Mouse (Mus musculus) heart, adult 2 months (tissue): ENCODE measurements around the gene Olfr1371. TPM values are rescaled to one million over a fixed set of nuclear protein-coding genes. Genes with fewer than 3 reads are reported as not detected.
A peak's percentile ranks its signal among the peaks of the same experiment; 100 is the strongest.

ENCODE experiments used
- DNase-seq, 2 experiments: peaks; one replicate each; pipeline ENCODE4 v3.0.0; 2021
- H3K27ac ChIP-seq: fragments of 200-600 bp; 2 replicates; pipeline ENCODE4 v1.8.1; 2022
- H3K27me3 ChIP-seq: fragments of 200-500 bp; 2 replicates; pipeline ENCODE4 v1.6.1; 2012; ENCODE audit warnings: mild to moderate bottlenecking, low read length, inconsistent platforms, mixed read lengths; ENCODE audit not compliant: control insufficient read depth, insufficient read depth
- H3K36me3 ChIP-seq: fragments of 200-500 bp; 2 replicates; pipeline ENCODE4 v1.6.1; 2012; ENCODE audit warnings: low read length, inconsistent platforms; ENCODE audit not compliant: control insufficient read depth, insufficient read depth
- H3K4me1 ChIP-seq: fragments of 200-500 bp; 2 replicates; pipeline ENCODE4 v1.6.1; 2011; ENCODE audit warnings: low read length; ENCODE audit not compliant: control insufficient read depth, insufficient read depth
- H3K4me3 ChIP-seq: fragments of 200-600 bp; 2 replicates; pipeline ENCODE4 v1.8.1; 2022
- H3K79me2 ChIP-seq: fragments of 200-500 bp; replicated peaks from 2 replicates; pipeline ENCODE4 v1.6.1; 2012; ENCODE audit warnings: mild to moderate bottlenecking, inconsistent platforms, low read length, moderate library complexity, mixed read lengths; ENCODE audit not compliant: control insufficient read depth, insufficient read depth
- H3K9ac ChIP-seq: fragments of 200-500 bp; 2 replicates; pipeline ENCODE4 v1.6.1; 2012; ENCODE audit warnings: low read depth, mild to moderate bottlenecking, control low read depth, inconsistent platforms, low read length, mixed read lengths
- CTCF ChIP-seq: fragments of 200-600 bp; IDR thresholded peaks from 2 replicates; pipeline ENCODE4 v1.8.1; 2022; ENCODE audit warnings: antibody characterized with exemption, mild to moderate bottlenecking, moderate library complexity
- EP300 ChIP-seq: fragments of 200-500 bp; IDR thresholded peaks from 2 replicates; pipeline ENCODE4 v1.6.1; 2011; ENCODE audit warnings: low read depth, low read length, control low read depth; ENCODE audit not compliant: insufficient read depth
- POLR2A ChIP-seq: fragments of 200-500 bp; IDR thresholded peaks from 2 replicates; pipeline ENCODE4 v1.6.1; 2011; ENCODE audit warnings: mild to moderate bottlenecking, low read depth, low read length, control low read depth; ENCODE audit not compliant: insufficient read depth
- WGBS: fragments of 180-500 bp; shearing (Covaris S2); methylation state at CpG from one replicate; pipeline ENCODE4 v1.1.7; 2018; 5-methylcytosine and 5-hydroxymethylcytosine counted together
- intact Hi-C: fragments of 180-260 bp; cut with DNase I; formaldehyde crosslinking; loops from one replicate; pipeline ENCODE4 v1.15.1; 2025
- polyA plus RNA-seq: library from polyadenylated mRNA; depleted of rRNA; stranded (reverse); fragments of >200 nt; gene quantifications from 2 replicates; pipeline ENCODE4 v1.2.3, GENCODE M21; 2012
- total RNA-seq, 2 experiments: library from RNA; stranded (reverse); gene quantifications; 2 replicates each; pipeline ENCODE4 v1.2.3; 2021

The Olfr1371 gene
- total and polyA plus RNA-seq, 3 experiments, result not detected

DNA sequence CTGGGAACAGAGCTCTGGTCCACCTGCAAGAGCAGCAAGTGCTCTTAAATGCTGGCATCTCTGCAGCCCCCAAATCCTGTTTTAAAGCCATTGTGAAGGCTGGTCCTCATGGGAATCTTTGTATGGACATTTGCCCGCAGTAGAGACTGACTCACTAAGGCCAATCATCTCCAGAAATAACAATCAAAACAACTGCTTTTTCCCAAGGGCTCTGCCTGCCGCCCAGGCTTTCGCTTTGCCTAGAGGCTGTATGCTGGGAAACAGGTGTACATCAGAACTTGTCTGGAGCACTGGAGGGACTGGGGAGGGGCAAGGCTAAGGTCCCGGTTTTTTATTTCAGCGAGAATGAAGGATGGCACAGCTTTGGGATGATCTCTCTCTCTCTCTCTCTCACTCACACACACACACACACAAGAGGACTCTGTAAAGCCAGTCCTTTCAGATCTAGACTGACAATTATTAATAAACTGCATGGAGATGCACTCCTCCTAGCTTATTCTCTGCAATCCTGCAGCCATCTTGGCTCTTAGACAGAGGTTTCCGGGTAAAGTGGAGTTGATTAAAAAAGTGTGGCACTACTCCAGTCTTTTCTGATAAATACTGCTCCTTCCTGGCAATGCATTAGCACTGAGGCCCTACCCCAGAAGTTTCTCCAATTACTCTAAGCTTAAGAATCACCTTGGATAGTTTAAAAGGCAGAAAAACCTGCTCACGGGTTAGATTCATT lies 15.1 kb upstream of the Olfr1371 start:
- Histone ChIP-seq H3K9ac (no peak overlapping the region), H3K36me3 (peaks cover 2% of the 10 kb centered on the region; the same call in 1 of the 2 replicates), H3K4me1 (peaks cover 4% of the 10 kb centered on the region), H3K27ac (peak overlapping the region; percentile 17; the same call in 1 of the 2 replicates), H3K27me3 (no peaks in the 10 kb centered on the region), H3K4me3 (no peak overlapping the region), H3K79me2 (0 out of 2 replicates have a peak, but pooled peaks cover 3% of the 10 kb centered on the region)
- intact Hi-C loops, result loop anchor here (10.0 kb wide), 1 partner anchor 116 kb away; no protein-coding TSS in a partner anchor
- DNase-seq, result peak in 1 of 2 experiments; percentile 21
- WGBS, result 46% methylated on average over 7 of the region's 7 CpGs
- no peak for TF ChIP-seq CTCF

DNA sequence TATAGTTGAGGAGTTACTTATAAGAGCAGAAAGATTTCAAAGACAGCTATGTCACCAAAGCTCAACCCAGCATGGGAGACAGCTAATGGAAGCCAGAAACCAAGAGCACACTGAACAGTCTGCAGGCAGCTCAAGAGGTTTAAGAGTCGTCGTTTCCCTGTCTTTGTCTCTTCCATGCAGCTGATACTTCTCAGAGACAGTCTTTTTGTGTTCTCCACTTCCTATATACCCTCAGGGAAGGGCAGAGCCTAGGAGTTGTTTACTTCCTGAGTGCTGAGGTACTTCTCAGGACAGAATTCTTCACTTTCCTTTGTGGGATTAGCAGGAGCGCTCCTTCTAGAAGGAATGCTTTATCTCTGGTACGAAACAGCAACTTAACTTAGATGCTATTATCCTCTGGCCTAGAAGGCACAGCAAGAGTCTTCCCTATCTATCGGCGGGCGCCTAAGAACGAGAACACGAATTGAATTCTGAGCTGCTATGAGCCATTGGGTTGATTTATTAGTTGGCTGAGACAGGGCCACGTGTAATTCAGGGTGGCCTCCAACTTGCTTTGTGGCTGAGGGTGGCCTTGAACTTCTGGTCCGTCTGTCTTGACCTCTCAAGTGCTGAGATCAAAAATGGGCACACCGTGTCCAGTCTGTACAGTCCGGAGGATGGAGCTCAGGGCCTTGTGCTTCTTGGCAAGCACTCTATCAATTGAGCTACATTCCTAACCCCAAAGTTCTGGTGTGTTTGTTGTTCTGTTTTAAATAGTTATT lies 13.9 kb upstream of the Olfr1371 start:
- Histone ChIP-seq H3K36me3 (no peaks in the 10 kb centered on the region), H3K27ac (no peak overlapping the region), H3K4me1 (peaks cover 2% of the 10 kb centered on the region; the same call in 1 of the 2 replicates), H3K27me3 (no peaks in the 10 kb centered on the region), H3K4me3 (no peak overlapping the region), H3K9ac (no peak overlapping the region), H3K79me2 (0 out of 2 replicates have a peak, but pooled peaks cover 2% of the 10 kb centered on the region)
- DNase-seq, result no peak
- intact Hi-C loops, result loop anchor here (10.0 kb wide), 1 partner anchor 117 kb away; no protein-coding TSS in a partner anchor
- 75% methylated on average over 13 of the region's 13 CpGs for WGBS
- TF ChIP-seq CTCF (no peak), EP300 (no peak), POLR2A (no peak)

DNA sequence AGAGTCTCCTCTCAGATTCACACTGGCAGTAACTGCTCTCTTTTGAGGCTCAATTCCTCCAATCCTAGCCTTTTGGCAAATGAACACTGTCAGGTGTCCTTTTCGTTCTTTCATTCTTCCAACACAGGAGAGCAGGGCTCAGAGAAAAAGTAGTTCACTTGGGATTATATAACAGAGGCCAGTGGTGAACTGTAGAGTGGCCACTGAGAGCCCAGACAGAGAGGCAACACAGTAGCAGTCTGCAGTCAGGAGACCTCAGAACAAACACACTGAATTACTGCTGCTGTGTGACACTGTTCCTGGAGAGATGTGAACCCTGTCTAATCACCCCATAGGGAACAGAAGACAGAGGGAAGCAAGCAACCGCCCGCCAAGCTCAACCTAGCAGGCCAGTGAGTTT lies 13.3 kb upstream of the Olfr1371 start:
- peaks cover 2% of the 10 kb centered on the region; the same call in 1 of the 2 replicates for H3K4me1 ChIP-seq
- no peak for TF ChIP-seq POLR2A
- no peak for TF ChIP-seq CTCF
- no peak for TF ChIP-seq EP300
- no peak overlapping the region for H3K27ac ChIP-seq
- DNase-seq, result no peak
- no peak overlapping the region for H3K9ac ChIP-seq
- H3K79me2 ChIP-seq, result 0 out of 2 replicates have a peak, but pooled peaks cover under 1% of the 10 kb centered on the region
- H3K36me3 ChIP-seq, result no peaks in the 10 kb centered on the region
- no peak overlapping the region for H3K4me3 ChIP-seq
- intact Hi-C loops, result loop anchor here (10.0 kb wide), 1 partner anchor 118 kb away; no protein-coding TSS in a partner anchor
- 70% methylated on average over 3 of the region's 3 CpGs for whole genome bisulfite sequencing
- no peaks in the 10 kb centered on the region for H3K27me3 ChIP-seq

DNA sequence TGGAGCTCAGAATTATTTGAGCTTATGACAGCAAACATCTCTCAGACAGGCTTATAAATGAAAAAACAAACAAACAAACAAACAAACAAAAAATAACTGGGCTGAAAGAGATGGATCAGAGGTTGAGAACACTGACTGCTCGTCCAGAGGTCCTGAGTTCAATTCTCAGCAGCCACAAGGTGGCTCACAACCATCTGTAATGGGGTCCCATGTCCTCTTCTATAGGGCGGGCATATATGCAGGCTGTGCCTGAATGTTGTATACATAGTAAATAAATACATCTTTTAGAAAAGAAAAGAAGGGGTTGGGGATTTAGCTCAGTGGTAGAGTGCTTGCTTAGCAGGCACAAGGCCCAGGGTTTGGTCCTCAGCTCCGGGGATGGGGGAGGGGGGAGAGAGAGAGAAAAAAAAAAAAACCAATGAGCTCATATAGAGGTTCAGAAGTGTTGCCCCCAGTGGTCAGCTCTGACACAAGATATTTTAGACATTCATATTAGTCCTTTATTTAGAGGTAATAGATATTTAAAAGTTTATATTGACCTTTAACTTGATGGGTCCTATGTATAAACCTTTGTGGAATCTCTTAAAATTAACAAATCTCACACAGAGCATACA lies 12.3 kb upstream of the Olfr1371 start:
- intact Hi-C loops, result loop anchor here (10.0 kb wide), 1 partner anchor 119 kb away; no protein-coding TSS in a partner anchor
- Histone ChIP-seq H3K9ac (no peak overlapping the region), H3K27me3 (no peaks in the 10 kb centered on the region), H3K4me3 (no peak overlapping the region), H3K27ac (no peak overlapping the region), H3K36me3 (no peaks in the 10 kb centered on the region), H3K79me2 (no peaks in the 10 kb centered on the region), H3K4me1 (peaks cover 2% of the 10 kb centered on the region; the same call in 1 of the 2 replicates)
- TF ChIP-seq POLR2A (no peak), CTCF (no peak), EP300 (no peak)
- 59% methylated on average over 3 of the region's 3 CpGs for WGBS
- no peak for DNase-seq

DNA sequence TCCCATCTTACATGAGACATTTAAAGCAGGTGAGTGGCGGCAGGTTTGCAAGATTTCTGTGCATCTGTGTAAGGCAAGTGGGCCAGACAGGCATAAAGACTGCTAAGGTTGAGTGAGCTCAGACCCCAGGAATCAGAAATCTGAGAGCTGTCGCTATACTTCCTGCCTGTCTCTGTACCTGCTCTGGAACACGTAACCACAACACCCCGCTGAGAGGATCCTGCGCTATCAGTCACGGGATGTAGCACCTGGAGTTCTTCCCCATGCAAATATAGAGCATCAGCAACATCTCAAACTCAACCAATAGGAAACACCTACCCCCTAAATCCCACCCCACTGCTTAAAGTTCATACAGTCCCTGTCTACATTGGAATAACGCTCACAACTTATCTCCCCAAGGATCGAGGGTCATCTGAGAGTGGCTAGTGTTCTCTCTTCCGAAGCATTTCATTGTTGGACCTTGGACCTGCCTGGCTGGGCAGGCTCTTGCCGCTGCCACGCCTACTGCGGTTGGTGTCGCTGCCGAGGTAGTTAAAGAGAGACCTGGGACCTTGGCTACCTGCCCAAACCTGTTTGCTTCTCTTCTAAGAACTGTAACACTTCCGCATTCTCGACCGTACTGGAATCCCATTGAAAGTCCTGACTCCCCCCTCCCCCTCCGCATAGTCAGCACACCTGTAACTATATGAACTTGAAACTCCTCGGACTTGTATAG lies 10.3 kb upstream of the Olfr1371 start:
- WGBS, result 11% methylated on average over 19 of the region's 19 CpGs
- Histone ChIP-seq H3K4me1 (no peaks in the 10 kb centered on the region; the same call in 1 of the 2 replicates), H3K4me3 (no peak overlapping the region), H3K36me3 (no peaks in the 10 kb centered on the region), H3K27ac (no peak overlapping the region), H3K79me2 (no peaks in the 10 kb centered on the region), H3K9ac (no peak overlapping the region), H3K27me3 (no peaks in the 10 kb centered on the region)
- DNase-seq, result peak in 1 of 2 experiments; percentile 37
- TF ChIP-seq POLR2A (no peak), CTCF (no peak), EP300 (no peak)
- intact Hi-C loops, result loop anchor here (5.0 to 10.0 kb wide), 3 partner anchors 121 to 407 kb away; no protein-coding TSS in a partner anchor
